Comparison of ENCODE assay signal across 8 mouse cellular contexts in genomic region chr6:134614723-134615648, GRCm38 (mm10). TPM values are rescaled to one million over a fixed set of nuclear protein-coding genes. Genes with fewer than 3 reads are reported as not detected.
DNase-seq lines count a peak whose midpoint lies in the region; ATAC-seq lines count a peak whose summit lies in the region.

No protein-coding gene starts in this region.

- peak; percentile 93 for ATAC-seq in inflammation-experienced regulatory T-cells, adult 6 months
- peak; percentile 89 for ATAC-seq in megakaryocyte progenitor cell, adult 5-6 weeks (replicated peaks; ENCODE audit: poor library complexity)

- DNase-seq in adrenal gland, adult 18-20 months (ENCODE audit: low spot score in 2 of 2) = peak; percentile 84 to 90
- DNase-seq in embryo, embryonic 11 days = peak; percentile 78
- peak; percentile 87 for DNase-seq in gastrocnemius, postnatal 14 days
- peak; percentile 84 to 88 for DNase-seq in left cerebral cortex, postnatal 10 days (ENCODE audit: extremely low spot score in 1 of 2, low spot score in 2 of 2)
- DNase-seq in right cerebral cortex, postnatal 10 days (ENCODE audit: low spot score in 2 of 2) = peak; percentile 89 to 92
- peak; percentile 86 for DNase-seq in urinary bladder, postnatal 14 days (ENCODE audit: low spot score)

- intact Hi-C loops in gastrocnemius, postnatal 14 days (cut with DNase I; ENCODE audit: low total_unique reads) = loop anchor here (5.0 kb wide), 1 partner anchor 188 kb away; no protein-coding TSS in a partner anchor
- intact Hi-C loops in left cerebral cortex, postnatal 10 days (cut with DNase I) = loop anchor here (1.0 to 10.0 kb wide), 2 partner anchors 190 to 650 kb away; no protein-coding TSS in a partner anchor

RNA-seq across cellular contexts. Expression of gene Mansc1, which starts 17.3 kb away (rescaled TPM):
- 1 to 10 TPM; 3.3 to 4.5 TPM for total RNA-seq in adrenal gland, adult 18-20 months (2021)
- total RNA-seq in gastrocnemius, postnatal 14 days (2021) = 1 to 10 TPM; 2.8 to 3.4 TPM
- 10 to 100 TPM in 2 of 3 experiments, 1 to 10 TPM in 1; 5.9 to 12.1 (median 10.6) TPM for polyA plus RNA-seq in inflammation-experienced regulatory T-cells, adult 6 months (2017; shearing (Covaris generic))
- total RNA-seq in left cerebral cortex, postnatal 10 days (2021) = 1 to 10 TPM; 3.9 to 4.0 TPM
- total RNA-seq in megakaryocyte progenitor cell, adult 5-6 weeks (2015) = 7.3 and 8.1 TPM in 2 replicates
- total RNA-seq in megakaryocyte progenitor cell, adult 5-6 weeks (2017) = 2.7 and 3.3 TPM in 2 replicates

RNA-seq across cellular contexts. Expression of gene Borcs5, which starts 24.3 kb away (rescaled TPM):
- total RNA-seq in adrenal gland, adult 18-20 months (2021) = 10 to 100 TPM; 12.2 to 13.2 TPM
- total RNA-seq in gastrocnemius, postnatal 14 days (2021) = 10 to 100 TPM; 11.0 to 12.0 TPM
- 10 to 100 TPM; 11.7 to 19.3 (median 12.6) TPM for polyA plus RNA-seq in inflammation-experienced regulatory T-cells, adult 6 months (2017; shearing (Covaris generic))
- total RNA-seq in left cerebral cortex, postnatal 10 days (2021) = 10 to 100 TPM; 26.3 to 26.5 TPM
- 11.5 and 12.8 TPM in 2 replicates for total RNA-seq in megakaryocyte progenitor cell, adult 5-6 weeks (2015)
- 8.3 and 8.7 TPM in 2 replicates for total RNA-seq in megakaryocyte progenitor cell, adult 5-6 weeks (2017)

RNA-seq across cellular contexts. Expression of gene Lrp6, which starts 48.2 kb away (rescaled TPM):
- total RNA-seq in adrenal gland, adult 18-20 months (2021) = 10 to 100 TPM; 57.2 to 78.3 TPM
- 10 to 100 TPM; 40.9 to 41.9 TPM for total RNA-seq in gastrocnemius, postnatal 14 days (2021)
- 10 to 100 TPM in 2 of 3 experiments, 1 to 10 TPM in 1; 3.5 to 14.2 (median 10.1) TPM for polyA plus RNA-seq in inflammation-experienced regulatory T-cells, adult 6 months (2017; shearing (Covaris generic))
- 10 to 100 TPM; 41.2 to 44.0 TPM for total RNA-seq in left cerebral cortex, postnatal 10 days (2021)
- 24.4 and 33.8 TPM in 2 replicates for total RNA-seq in megakaryocyte progenitor cell, adult 5-6 weeks (2015)
- 32.4 and 33.2 TPM in 2 replicates for total RNA-seq in megakaryocyte progenitor cell, adult 5-6 weeks (2017)

Comparison
In these comparisons a context has a peak if more than half of its experiments do, and no peak if none do; other contexts are left out.
1. Peak in every context shown above with its lines: DNase-seq and ATAC-seq.